Mouse (Mus musculus): Measurements from ENCODE around the gene Supt4a. TPM values are rescaled to one million over a fixed set of nuclear protein-coding genes. Genes with fewer than 3 reads are reported as not detected.

Gene Supt4a
- total and polyA plus RNA-seq, 3 experiments = 229 to 251 (median 241) TPM

GRCm38 (mm10) chr11:87763988-87764876 lies 26.9 kb downstream of the Supt4a start:
- dilution Hi-C loops (cut with MboI; ENCODE audit: extremely low pct_ligation_motif_present, extremely low pct_unique_long_range_greater_than_20kb, low sequenced_read_pairs) = no loop called here
- no peak overlapping the region for H3K27ac ChIP-seq (ENCODE audit: insufficient read depth, low read depth)
- H3K36me3 ChIP-seq (replicated peaks in 1 of 2; ENCODE audit: control insufficient read depth in 1 of 2, insufficient read depth in 1 of 2, low read length in 1 of 2) = peaks cover 33 to 72% of the 10 kb centered on the region in 2 experiments
- peaks cover 7% of the 10 kb centered on the region for H3K9me3 ChIP-seq (replicated peaks; ENCODE audit: low read length)
- H3K4me1 ChIP-seq (ENCODE audit: control insufficient read depth in 1 of 2, insufficient read depth in 2 of 2) = peaks cover 9 to 33% of the 10 kb centered on the region in 2 experiments; a peak in 3 of 4 replicates
- no peak overlapping the region for H3K4me2 ChIP-seq (ENCODE audit: insufficient read depth, low read depth, poor library complexity, severe bottlenecking)
- H3K9ac ChIP-seq (ENCODE audit: insufficient read depth, low read depth) = no peak overlapping the region
- H3K79me2 ChIP-seq (replicated peaks; ENCODE audit: control insufficient read depth, extremely low read depth, insufficient read depth, poor library complexity, severe bottlenecking) = no peaks in the 10 kb centered on the region
- no peaks in the 10 kb centered on the region for H3K27me3 ChIP-seq (replicated peaks)
- H3K4me3 ChIP-seq (replicated peaks in 1 of 3; ENCODE audit: low read depth in 2 of 3, low read length in 2 of 3, poor library complexity in 1 of 3) = no peak overlapping the region
- in situ Hi-C loops (cut with MboI; ENCODE audit: low pct_ligation_motif_present, low pct_unique_long_range_greater_than_20kb, low sequenced_read_pairs) = no loop called here
- DNase-seq (ENCODE audit: extremely low read depth) = no peak
- TF ChIP-seq ETS1 (conservative IDR thresholded peaks at IDR 0.05; ENCODE audit: low read depth, low read length) = no peak
- no peak for TF ChIP-seq ZC3H11A (IDR thresholded peaks at IDR 0.05; ENCODE audit: low read depth, low read length)
- TF ChIP-seq UBTF (IDR thresholded peaks at IDR 0.05; ENCODE audit: low read depth, low read length) = no peak

- H3K4me2 ChIP-seq (ENCODE audit: insufficient read depth, low read depth, poor library complexity, severe bottlenecking) = no peak overlapping the region
- DNase-seq (ENCODE audit: extremely low read depth) = no peak
- no peak overlapping the region for H3K9ac ChIP-seq (ENCODE audit: insufficient read depth, low read depth)
- no peaks in the 10 kb centered on the region for H3K79me2 ChIP-seq (replicated peaks; ENCODE audit: control insufficient read depth, extremely low read depth, insufficient read depth, poor library complexity, severe bottlenecking)
- dilution Hi-C loops (cut with MboI; ENCODE audit: extremely low pct_ligation_motif_present, extremely low pct_unique_long_range_greater_than_20kb, low sequenced_read_pairs) = no loop called here
- H3K27ac ChIP-seq (ENCODE audit: insufficient read depth, low read depth) = no peak overlapping the region
- H3K4me1 ChIP-seq (ENCODE audit: control insufficient read depth in 1 of 2, insufficient read depth in 2 of 2) = peaks cover 0 to 13% of the 10 kb centered on the region in 2 experiments; a peak in 2 of 4 replicates
- TF ChIP-seq MYC (IDR thresholded peaks at IDR 0.05; ENCODE audit: low read depth, low read length) = no peak
- no peak for TF ChIP-seq CHD2 (IDR thresholded peaks at IDR 0.05; ENCODE audit: low read length)
- no peak for TF ChIP-seq EP300 (IDR thresholded peaks at IDR 0.05; ENCODE audit: low read length)
- TF ChIP-seq JUN (IDR thresholded peaks at IDR 0.05; ENCODE audit: insufficient read depth, low read depth, low read length) = no peak
- TF ChIP-seq GABPA (IDR thresholded peaks at IDR 0.05; ENCODE audit: insufficient replicate concordance, low read depth, low read length) = no peak
- no peak for TF ChIP-seq MXI1 (IDR thresholded peaks at IDR 0.05; ENCODE audit: low read depth, low read length)
- no peak for TF ChIP-seq CHD1 (IDR thresholded peaks at IDR 0.05; ENCODE audit: low read depth, low read length)
- no peak for TF ChIP-seq UBTF (IDR thresholded peaks at IDR 0.05; ENCODE audit: low read depth, low read length)
- no peak for TF ChIP-seq SMC3 (IDR thresholded peaks at IDR 0.05; ENCODE audit: low read depth, low read length)
- no peak for TF ChIP-seq ZMIZ1 (IDR thresholded peaks at IDR 0.05; ENCODE audit: low read depth, low read length)
- TF ChIP-seq ZKSCAN1 (IDR thresholded peaks at IDR 0.05; ENCODE audit: borderline replicate concordance, low read depth, low read length) = no peak
- no peak for TF ChIP-seq RCOR1 (conservative IDR thresholded peaks at IDR 0.05; ENCODE audit: low read depth, low read length)
- no peak for TF ChIP-seq HCFC1 (IDR thresholded peaks at IDR 0.05; ENCODE audit: low read depth, low read length)
- TF ChIP-seq MAFK (IDR thresholded peaks at IDR 0.05; ENCODE audit: insufficient replicate concordance, low read length) = no peak
- no peak for TF ChIP-seq ZNF384 (IDR thresholded peaks at IDR 0.05; ENCODE audit: low read depth, low read length)
- no peak for TF ChIP-seq NRF1 (IDR thresholded peaks at IDR 0.05; ENCODE audit: low read depth, low read length)
- no peak for TF ChIP-seq MAZ (IDR thresholded peaks at IDR 0.05; ENCODE audit: low read depth, low read length)
- no peak for TF ChIP-seq RAD21 (IDR thresholded peaks at IDR 0.05; ENCODE audit: low read depth, low read length)
- H3K4me3 ChIP-seq (replicated peaks in 1 of 3; ENCODE audit: low read depth in 2 of 3, low read length in 2 of 3, poor library complexity in 1 of 3) = no peak overlapping the region
- H3K27me3 ChIP-seq (replicated peaks) = no peaks in the 10 kb centered on the region
- H3K9me3 ChIP-seq (replicated peaks; ENCODE audit: low read length) = peaks cover 2% of the 10 kb centered on the region
- H3K36me3 ChIP-seq (replicated peaks in 1 of 2; ENCODE audit: control insufficient read depth in 1 of 2, insufficient read depth in 1 of 2, low read length in 1 of 2) = peaks cover 67 to 98% of the 10 kb centered on the region in 2 experiments
- in situ Hi-C loops (cut with MboI; ENCODE audit: low pct_ligation_motif_present, low pct_unique_long_range_greater_than_20kb, low sequenced_read_pairs) = no loop called here
These were observed 31.4 kb downstream of the Supt4a start for GRCm38 (mm10) chr11:87768745-87769144.
